Mouse (Mus musculus): ENCODE data around the gene Cdc20. TPM values are rescaled to one million over a fixed set of nuclear protein-coding genes. Genes with fewer than 3 reads are reported as not detected.

Gene Cdc20
- polyA plus RNA-seq, 1 experiment = 3.6 TPM

- 65% methylated on average over 2 of the region's 2 CpGs for WGBS
- no peaks in the 10 kb centered on the region for H3K27me3 ChIP-seq (ENCODE audit: control insufficient read depth, insufficient read depth, low read length)
- no peak overlapping the region for H3K27ac ChIP-seq (ENCODE audit: insufficient read depth, low read length)
- no peak overlapping the region for H3K4me3 ChIP-seq (replicated peaks; ENCODE audit: insufficient read depth, low read depth, low read length)
- no peaks in the 10 kb centered on the region for H3K4me1 ChIP-seq (ENCODE audit: control insufficient read depth, insufficient read depth, low read length)
- no peak for TF ChIP-seq CTCF (IDR thresholded peaks at IDR 0.05; ENCODE audit: borderline replicate concordance, insufficient read depth, low read depth, low read length)
- no peak for TF ChIP-seq POLR2A (IDR thresholded peaks at IDR 0.05; ENCODE audit: borderline replicate concordance, insufficient read depth, low read length)
- no peak for DNase-seq
These were observed 21.4 kb downstream of the Cdc20 start for GRCm38 (mm10) chr4:118415779-118416178.

DNA sequence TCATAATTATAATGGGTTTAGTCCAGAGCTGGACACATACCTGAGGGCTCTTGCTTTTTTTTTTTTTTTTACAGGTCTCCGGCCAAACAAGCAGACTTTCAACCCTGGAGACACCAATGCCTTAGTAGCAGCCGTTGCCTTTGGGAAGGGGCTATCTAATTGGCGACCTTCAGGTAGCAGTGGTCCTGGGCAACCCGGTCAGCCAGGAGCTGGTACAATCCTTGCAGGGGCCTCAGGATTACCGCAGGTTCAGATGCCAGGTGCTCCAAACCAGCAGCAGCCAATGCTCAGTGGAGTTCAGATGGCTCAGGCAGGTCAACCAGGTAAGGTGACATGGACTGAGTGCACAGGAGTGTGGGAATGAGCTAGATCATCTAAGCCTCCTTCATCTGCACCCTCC, 23.6 kb downstream of the Cdc20 start:
- Histone ChIP-seq H3K4me3 (replicated peaks; ENCODE audit: insufficient read depth, low read depth, low read length) (no peak overlapping the region), H3K27me3 (ENCODE audit: control insufficient read depth, insufficient read depth, low read length) (no peaks in the 10 kb centered on the region), H3K27ac (ENCODE audit: insufficient read depth, low read length) (no peak overlapping the region), H3K4me1 (ENCODE audit: control insufficient read depth, insufficient read depth, low read length) (no peaks in the 10 kb centered on the region; the same call in 1 of the 2 replicates)
- TF ChIP-seq CTCF (IDR thresholded peaks at IDR 0.05; ENCODE audit: borderline replicate concordance, insufficient read depth, low read depth, low read length) (no peak), POLR2A (IDR thresholded peaks at IDR 0.05; ENCODE audit: borderline replicate concordance, insufficient read depth, low read length) (no peak)
- 95% methylated on average over 5 of the region's 5 CpGs for WGBS
- peak; percentile 52 to 64 for DNase-seq

DNA sequence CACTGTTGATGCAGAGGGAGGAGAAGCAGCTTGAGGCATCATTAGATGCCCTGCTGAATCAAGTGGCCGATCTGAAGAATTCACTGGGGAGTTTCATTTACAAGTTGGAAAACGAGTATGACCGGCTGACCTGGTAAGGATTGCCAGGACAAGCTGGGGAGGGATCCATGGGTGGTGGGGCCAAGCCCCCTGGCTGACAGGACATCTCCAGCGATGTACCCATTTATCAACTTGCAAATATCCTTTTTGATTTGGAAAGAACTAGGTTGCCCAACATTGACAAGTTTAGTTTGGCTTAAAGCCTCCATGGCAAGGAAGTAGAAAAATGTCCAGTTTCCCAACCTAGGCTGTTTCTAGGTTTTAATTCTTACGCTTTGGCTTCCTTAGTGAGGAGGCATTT, 26.3 kb downstream of the Cdc20 start:
- 79% methylated on average over 5 of the region's 5 CpGs for WGBS
- TF ChIP-seq CTCF (IDR thresholded peaks at IDR 0.05; ENCODE audit: borderline replicate concordance, insufficient read depth, low read depth, low read length) = no peak
- no peak for TF ChIP-seq POLR2A (IDR thresholded peaks at IDR 0.05; ENCODE audit: borderline replicate concordance, insufficient read depth, low read length)

DNA sequence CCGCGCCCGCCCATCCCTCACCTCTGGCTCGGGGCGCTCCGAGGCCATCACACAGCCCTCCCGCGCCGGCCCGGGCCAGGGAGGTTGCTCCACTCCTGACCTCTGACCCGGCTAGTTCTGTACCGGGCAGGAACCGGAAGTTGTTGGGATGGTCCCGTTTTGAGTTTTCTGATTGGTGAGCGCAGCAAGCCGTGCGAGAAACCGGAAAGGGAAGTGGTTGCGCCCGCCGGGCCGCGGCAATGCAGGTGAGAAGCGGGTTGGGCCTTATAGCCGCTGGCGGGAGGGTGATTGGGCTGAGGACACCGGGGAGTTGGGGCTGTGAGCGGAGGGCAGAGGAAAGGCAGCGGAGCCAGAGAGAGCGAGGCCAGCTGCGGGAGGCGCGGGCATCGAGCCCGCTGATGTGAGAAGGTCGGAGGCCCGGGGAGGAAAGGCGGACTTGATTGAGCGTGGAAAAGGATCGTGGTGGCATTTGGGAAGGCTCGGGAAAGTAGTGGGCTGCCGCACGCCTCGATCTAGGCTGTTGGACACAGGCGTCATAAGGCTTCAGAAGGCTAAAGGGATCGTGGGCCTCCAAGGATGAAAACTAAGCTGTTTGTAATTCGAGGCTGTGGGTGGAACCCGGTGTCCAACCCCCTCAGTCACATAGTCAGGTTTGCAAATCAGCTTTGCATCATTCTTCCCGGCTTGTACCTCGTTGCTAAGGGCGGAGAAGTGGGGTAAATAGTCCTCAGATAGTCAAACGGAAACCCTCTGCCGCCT, 27.8 kb downstream of the Cdc20 start, which contains the start of the genes Szt2 and Med8:
Szt2 (minus strand) TSS at position 132 of the 759 bp plus-strand sequence.
Med8 (plus strand) TSS at position 196 of the 759 bp plus-strand sequence.
- TF ChIP-seq POLR2A (IDR thresholded peaks at IDR 0.05; ENCODE audit: borderline replicate concordance, insufficient read depth, low read length) (peak; percentile 64; the same call in 1 of the 2 replicates), CTCF (IDR thresholded peaks at IDR 0.05; ENCODE audit: borderline replicate concordance, insufficient read depth, low read depth, low read length) (no peak)
- Histone ChIP-seq H3K27me3 (ENCODE audit: control insufficient read depth, insufficient read depth, low read length) (no peaks in the 10 kb centered on the region), H3K4me3 (replicated peaks; ENCODE audit: insufficient read depth, low read depth, low read length) (peak within 1 kb of the TSS; percentile 93), H3K4me1 (ENCODE audit: control insufficient read depth, insufficient read depth, low read length) (peaks cover 4% of the 10 kb centered on the region; the same call in 1 of the 2 replicates), H3K27ac (ENCODE audit: insufficient read depth, low read length) (peak within 1 kb of the TSS; percentile 57)
- WGBS = under 1% methylated on average over 53 of the region's 53 CpGs
- peak; percentile 89 to 93 for DNase-seq

More for the DNA sequence above, 26.3 kb downstream of the Cdc20 start:
- H3K4me1 ChIP-seq (ENCODE audit: control insufficient read depth, insufficient read depth, low read length) = peaks cover 4% of the 10 kb centered on the region; the same call in 1 of the 2 replicates
- no peak for DNase-seq
- no peak overlapping the region for H3K4me3 ChIP-seq (replicated peaks; ENCODE audit: insufficient read depth, low read depth, low read length)
- no peak overlapping the region for H3K27ac ChIP-seq (ENCODE audit: insufficient read depth, low read length)
- H3K27me3 ChIP-seq (ENCODE audit: control insufficient read depth, insufficient read depth, low read length) = no peaks in the 10 kb centered on the region

- no peak for DNase-seq
- Histone ChIP-seq H3K27me3 (ENCODE audit: control insufficient read depth, insufficient read depth, low read length) (no peaks in the 10 kb centered on the region), H3K4me1 (ENCODE audit: control insufficient read depth, insufficient read depth, low read length) (no peaks in the 10 kb centered on the region), H3K27ac (ENCODE audit: insufficient read depth, low read length) (no peak overlapping the region), H3K4me3 (replicated peaks; ENCODE audit: insufficient read depth, low read depth, low read length) (no peak overlapping the region)
- WGBS = 88% methylated on average over 12 of the region's 12 CpGs
- TF ChIP-seq POLR2A (IDR thresholded peaks at IDR 0.05; ENCODE audit: borderline replicate concordance, insufficient read depth, low read length) (no peak), CTCF (IDR thresholded peaks at IDR 0.05; ENCODE audit: borderline replicate concordance, insufficient read depth, low read depth, low read length) (no peak)
These were observed 34.5 kb downstream of the Cdc20 start for GRCm38 (mm10) chr4:118402701-118403100.

DNA sequence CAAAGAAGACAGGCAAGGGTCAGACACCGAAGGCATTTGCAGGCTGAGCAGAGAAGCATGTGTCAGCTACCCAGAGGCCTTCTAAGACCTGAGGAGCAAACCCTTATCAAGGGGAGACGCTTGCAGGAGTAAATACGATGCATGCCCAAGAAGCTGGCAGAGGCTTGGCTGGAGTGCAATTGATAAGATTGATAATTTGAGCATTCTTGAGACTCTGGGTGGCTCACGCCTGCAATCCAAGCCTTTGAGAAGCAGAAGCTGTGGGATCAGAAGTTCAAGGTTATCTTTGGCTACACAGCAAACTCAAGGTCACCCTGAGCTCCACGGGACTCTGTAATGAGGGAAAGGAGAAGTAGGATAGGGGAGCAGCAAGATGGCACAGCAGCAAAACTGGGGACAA, 35.2 kb downstream of the Cdc20 start:
- 96% methylated on average over 5 of the region's 5 CpGs for WGBS
- no peak overlapping the region for H3K27ac ChIP-seq (ENCODE audit: insufficient read depth, low read length)
- no peaks in the 10 kb centered on the region for H3K27me3 ChIP-seq (ENCODE audit: control insufficient read depth, insufficient read depth, low read length)
- no peak for DNase-seq
- H3K4me3 ChIP-seq (replicated peaks; ENCODE audit: insufficient read depth, low read depth, low read length) = no peak overlapping the region
- H3K4me1 ChIP-seq (ENCODE audit: control insufficient read depth, insufficient read depth, low read length) = no peaks in the 10 kb centered on the region
- TF ChIP-seq CTCF (IDR thresholded peaks at IDR 0.05; ENCODE audit: borderline replicate concordance, insufficient read depth, low read depth, low read length) (no peak), POLR2A (IDR thresholded peaks at IDR 0.05; ENCODE audit: borderline replicate concordance, insufficient read depth, low read length) (no peak)

DNA sequence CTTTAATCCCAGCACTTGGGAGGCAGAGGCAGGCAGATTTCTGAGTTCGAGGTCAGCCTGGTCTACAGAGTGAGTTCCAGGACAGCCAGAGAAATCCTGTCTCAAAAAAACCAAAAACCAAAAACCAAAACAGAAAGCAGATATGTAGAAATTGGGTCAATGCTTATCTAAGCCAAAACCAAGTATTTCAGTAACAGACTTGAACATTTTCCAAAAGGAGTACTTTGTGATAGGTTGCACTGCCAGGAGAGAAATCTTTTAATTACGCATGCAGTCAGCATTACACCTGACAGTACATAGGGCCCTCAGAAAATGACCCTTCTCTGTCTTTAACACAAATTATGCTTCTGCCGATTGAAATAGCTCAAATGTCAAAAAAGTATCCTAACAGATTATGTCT, 35.7 kb downstream of the Cdc20 start:
- WGBS = 91% methylated on average over 3 of the region's 3 CpGs

GRCm38 (mm10) chr4:118398400-118398799, 38.8 kb downstream of the Cdc20 start:
- no peaks in the 10 kb centered on the region for H3K4me1 ChIP-seq (ENCODE audit: control insufficient read depth, insufficient read depth, low read length)
- 96% methylated on average over 6 of the region's 6 CpGs for WGBS
- H3K27ac ChIP-seq (ENCODE audit: insufficient read depth, low read length) = no peak overlapping the region
- TF ChIP-seq CTCF (IDR thresholded peaks at IDR 0.05; ENCODE audit: borderline replicate concordance, insufficient read depth, low read depth, low read length) (no peak), POLR2A (IDR thresholded peaks at IDR 0.05; ENCODE audit: borderline replicate concordance, insufficient read depth, low read length) (no peak)
- H3K27me3 ChIP-seq (ENCODE audit: control insufficient read depth, insufficient read depth, low read length) = no peaks in the 10 kb centered on the region
- no peak for DNase-seq
- H3K4me3 ChIP-seq (replicated peaks; ENCODE audit: insufficient read depth, low read depth, low read length) = no peak overlapping the region

More for the DNA sequence above, 35.7 kb downstream of the Cdc20 start:
- Histone ChIP-seq H3K27me3 (ENCODE audit: control insufficient read depth, insufficient read depth, low read length) (no peaks in the 10 kb centered on the region), H3K4me3 (replicated peaks; ENCODE audit: insufficient read depth, low read depth, low read length) (no peak overlapping the region), H3K4me1 (ENCODE audit: control insufficient read depth, insufficient read depth, low read length) (no peaks in the 10 kb centered on the region), H3K27ac (ENCODE audit: insufficient read depth, low read length) (no peak overlapping the region)
- no peak for DNase-seq
- TF ChIP-seq POLR2A (IDR thresholded peaks at IDR 0.05; ENCODE audit: borderline replicate concordance, insufficient read depth, low read length) = no peak
- no peak for TF ChIP-seq CTCF (IDR thresholded peaks at IDR 0.05; ENCODE audit: borderline replicate concordance, insufficient read depth, low read depth, low read length)
